Mouse (Mus musculus): ENCODE results near the gene Lrrtm4.

Lrrtm4 gene

DNA sequence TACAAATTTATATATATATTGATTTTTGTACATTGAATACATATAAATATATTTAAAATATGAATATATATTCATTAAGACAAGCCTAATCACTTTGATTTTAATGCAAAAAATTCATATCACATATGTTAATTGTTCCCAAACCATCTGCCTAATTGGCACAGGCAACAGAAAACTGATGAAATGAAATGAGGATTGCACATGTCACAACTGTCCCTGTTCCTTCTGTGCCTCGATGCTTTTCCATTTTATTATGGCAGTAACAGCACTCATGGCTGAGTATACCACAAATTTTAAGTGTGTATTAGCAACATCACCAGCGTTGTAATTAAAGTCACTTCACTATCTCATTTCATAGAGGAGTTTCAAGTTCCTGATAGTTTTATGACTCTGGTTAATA is 732.1 kb downstream of the Lrrtm4 start:
- DNase-seq: no peak

GRCm38 (mm10) chr6:80760641-80761204 is 742.0 kb downstream of the Lrrtm4 start:
- DNase-seq: no peak

- no peak for DNase-seq
Measured at GRCm38 (mm10) chr6:80786282-80786681, 767.6 kb downstream of the Lrrtm4 start.

DNA sequence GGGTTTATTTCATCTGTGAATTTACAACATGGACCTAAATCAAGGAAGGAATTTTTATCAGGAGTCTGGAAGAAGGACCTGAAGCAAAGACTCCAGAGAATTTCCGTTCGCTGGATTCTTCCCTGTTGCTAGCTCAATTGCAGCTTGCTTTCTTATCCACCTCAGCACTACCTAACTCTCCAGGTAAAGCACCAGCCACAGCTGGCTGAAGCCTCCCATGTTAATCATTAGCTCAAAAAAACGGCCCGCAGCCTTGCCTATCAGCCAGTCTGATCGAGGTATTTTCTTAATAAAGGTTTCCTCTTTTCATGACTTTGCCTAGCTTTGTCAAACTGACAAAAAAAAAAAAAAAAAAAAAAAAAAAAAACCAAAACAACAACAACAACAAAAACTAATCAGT is 805.1 kb downstream of the Lrrtm4 start:
- DNase-seq: no peak

GRCm38 (mm10) chr6:80839784-80840183 is 821.1 kb downstream of the Lrrtm4 start:
- DNase-seq: no peak

- no peak for DNase-seq
Measured at GRCm38 (mm10) chr6:80845294-80845693, 826.6 kb downstream of the Lrrtm4 start.

GRCm38 (mm10) chr6:80856910-80857543 is 838.4 kb downstream of the Lrrtm4 start:
- no peak for DNase-seq

Measured in lung, adult 18-20 months (tissue).